Mouse (Mus musculus): ENCODE measurements around the gene Gm10057.
"Not testable (repeated sequence)": the region's sequence is repeated elsewhere in the genome, so short reads cannot be mapped to it uniquely, and the experiment has no call there.

DNA sequence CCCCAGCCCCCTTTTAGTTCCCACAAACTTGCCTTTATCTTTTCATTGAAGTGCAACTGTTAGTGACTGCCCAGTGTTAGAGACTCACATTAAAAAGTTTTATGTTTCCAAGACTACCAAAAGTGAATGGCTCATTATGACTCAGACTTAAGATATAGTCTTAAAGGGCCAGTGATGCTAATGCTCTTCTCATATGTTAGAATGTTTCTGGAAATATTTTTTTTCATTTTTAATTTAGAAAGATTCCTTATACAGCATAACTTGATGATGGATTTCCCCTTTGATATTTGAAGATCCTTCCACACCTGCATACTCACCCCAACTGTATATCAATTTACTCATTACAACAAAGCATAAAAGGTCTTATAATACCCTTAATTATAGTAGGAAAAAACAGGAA, 21.1 kb downstream of the Gm10057 start, which contains the start of gene 4921511M17Rik:
- not testable (repeated sequence) for TF ChIP-seq CTCF, POLR2A (IDR thresholded peaks at IDR 0.05; ENCODE audit: extremely low read depth, insufficient read depth, low read length)
